Comparison of ENCODE assay signal across 8 mouse cellular contexts in genomic region chr7:27335928-27336823, GRCm38 (mm10). TPM values are rescaled to one million over a fixed set of nuclear protein-coding genes. Genes with fewer than 3 reads are reported as not detected.
DNase-seq lines count a peak whose midpoint lies in the region; ATAC-seq lines count a peak whose summit lies in the region.

No protein-coding gene starts in this region.

- peak overlapping the region; percentile 44 for H3K27ac ChIP-seq in intestine, embryonic 14.5 days (ENCODE audit: low read depth)

- H3K9ac ChIP-seq in intestine, embryonic 14.5 days (ENCODE audit: low read length) = peak overlapping the region; percentile 43

- WGBS in intestine, embryonic 14.5 days = under 1% methylated on average over 47 of the region's 47 CpGs

- no peaks in the 10 kb centered on the region for H3K36me3 ChIP-seq in intestine, embryonic 14.5 days (ENCODE audit: control insufficient read depth, insufficient read depth, low read length)

- peaks cover 32% of the 10 kb centered on the region for H3K4me1 ChIP-seq in intestine, embryonic 14.5 days (replicated peaks; ENCODE audit: control insufficient read depth, insufficient read depth, low read length)

- intact Hi-C loops in left cerebral cortex, postnatal 14 days (cut with DNase I) = loop anchor here (5.0 to 10.0 kb wide), 4 partner anchors 46 to 349 kb away; partner anchors contain the start of gene Zfp607b

- H3K4me3 ChIP-seq in intestine, embryonic 14.5 days (ENCODE audit: low read depth, low read length) = peak overlapping the region; percentile 44

- peak; percentile 83 for DNase-seq in adipocyte (ENCODE audit: low spot score)
- peak; percentile 96 for DNase-seq in embryo, embryonic 10 days (ENCODE audit: low spot score)
- DNase-seq in gastrocnemius, postnatal 25 days = peak; percentile 83
- peak; percentile 98 for DNase-seq in intestine, embryonic 14.5 days (ENCODE audit: low spot score)
- peak; percentile 94 to 95 for DNase-seq in left cerebral cortex, postnatal 14 days (ENCODE audit: low spot score in 2 of 2)
- peak; percentile 93 for DNase-seq in mesoderm, embryonic 11.5 days (ENCODE audit: low read depth, low spot score)
- DNase-seq in right cerebral cortex, postnatal 25 days = peak; percentile 90
- DNase-seq in urinary bladder, postnatal 36 days (ENCODE audit: low spot score in 2 of 2) = peak; percentile 87 to 90

- no peaks in the 10 kb centered on the region for H3K9me3 ChIP-seq in intestine, embryonic 14.5 days (ENCODE audit: control insufficient read depth, low read length)

- peaks cover 35% of the 10 kb centered on the region for H3K27me3 ChIP-seq in intestine, embryonic 14.5 days (replicated peaks; ENCODE audit: control insufficient read depth, insufficient read depth, low read length)

- H3K4me2 ChIP-seq in intestine, embryonic 14.5 days (ENCODE audit: low read length) = peak overlapping the region; percentile 65

- ATAC-seq in intestine, embryonic 14.5 days (replicated peaks; ENCODE audit: low FRiP score, low TSS enrichment, low read depth) = peak; percentile 70

RNA-seq across cellular contexts. Expression of gene Ltbp4, which starts 1.3 kb away (rescaled TPM):
- total RNA-seq in gastrocnemius, postnatal 25 days (2021) = 10 to 100 TPM; 69.4 to 77.8 TPM
- 97.9 and 110 TPM in 2 replicates for polyA plus RNA-seq in intestine, embryonic 14.5 days (2014; fragmentation: Nextera tagmentation; extraction: Ambion mirVana)
- total RNA-seq in left cerebral cortex, postnatal 14 days (2021) = 10 to 100 TPM; 62.5 to 62.6 TPM

RNA-seq across cellular contexts. Expression of gene Shkbp1, which starts 19.6 kb away (rescaled TPM):
- total RNA-seq in gastrocnemius, postnatal 25 days (2021) = 1 to 10 TPM in 1 of 2 experiments, under 1 TPM in 1; 1.00 to 3.1 TPM
- 39.8 and 40.0 TPM in 2 replicates for polyA plus RNA-seq in intestine, embryonic 14.5 days (2014; fragmentation: Nextera tagmentation; extraction: Ambion mirVana)
- total RNA-seq in left cerebral cortex, postnatal 14 days (2021) = 10 to 100 TPM; 22.2 to 27.4 TPM

RNA-seq across cellular contexts. Expression of gene Gm20479, which starts 21.0 kb away (rescaled TPM):
- not detected for total RNA-seq in gastrocnemius, postnatal 25 days (2021)
- 0.50 and 1.2 TPM in 2 replicates for polyA plus RNA-seq in intestine, embryonic 14.5 days (2014; fragmentation: Nextera tagmentation; extraction: Ambion mirVana)
- total RNA-seq in left cerebral cortex, postnatal 14 days (2021) = not detected

Comparison
In these comparisons a context has a peak if more than half of its experiments do, and no peak if none do; other contexts are left out.
1. Peak in every context shown above with its lines: DNase-seq, ATAC-seq, H3K4me3 ChIP-seq and H3K27ac ChIP-seq.
2. RNA of gene Shkbp1, which starts 19.6 kb away (total RNA-seq): 22.2 to 27.4 TPM in left cerebral cortex, postnatal 14 days; 1.00 to 3.1 TPM in gastrocnemius, postnatal 25 days; every median in the first group is over 4 times any median in the second.